Mouse (Mus musculus) erythroblast, embryonic 14.5 days (primary cell): ENCODE results near the gene Srek1ip1.

Source experiments
- GATA1 ChIP-seq: IDR thresholded peaks from 2 replicates; pipeline ENCODE4 v1.6.1; 2012; ENCODE audit warnings: low read length, inconsistent platforms, mixed read lengths
- TAL1 ChIP-seq: IDR thresholded peaks from 3 replicates; pipeline ENCODE4 v1.6.1; 2012; ENCODE audit warnings: low read length, inconsistent platforms, mixed read lengths

- TF ChIP-seq TAL1 (no peak), GATA1 (no peak)
Measured at GRCm38 (mm10) chr13:104816635-104817571, 24.6 kb downstream of the Srek1ip1 start, which contains the start of gene Cwc27.
